Mouse (Mus musculus) T-helper 2 cell (primary cell): Measurements from ENCODE around the gene Apmap.
"Not testable (repeated sequence)": the region's sequence is repeated elsewhere in the genome, so short reads cannot be mapped to it uniquely, and the experiment has no call there.

ENCODE experiments used
- in situ Hi-C: fragments of 300-600 bp; cut with MboI, MseI; formaldehyde crosslinking; loops from one replicate; pipeline ENCODE4 v1.15.1; 2025; ENCODE audit warnings: high pct_unique_total_duplicates

Gene Apmap

DNA sequence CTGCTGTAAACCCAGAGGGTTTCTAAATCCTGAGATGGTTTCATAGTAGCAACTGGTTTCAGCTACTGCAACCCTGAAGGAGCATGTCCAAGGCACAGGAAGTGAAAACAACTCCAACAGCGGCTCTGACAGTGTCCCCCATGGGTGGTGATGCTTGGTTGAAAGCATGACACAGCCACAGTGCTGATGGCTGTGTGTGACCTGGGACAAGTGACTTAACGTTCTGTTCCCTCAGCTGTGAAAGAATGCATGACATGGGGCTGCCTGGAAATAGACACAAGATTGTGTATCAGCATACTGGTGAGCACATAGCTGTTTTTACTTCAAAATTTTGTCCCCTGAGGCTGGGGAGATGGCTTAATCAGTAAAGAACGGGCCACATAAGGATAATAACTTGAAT lies 13.3 kb upstream of the Apmap start:
- in situ Hi-C loops = no loop called here

DNA sequence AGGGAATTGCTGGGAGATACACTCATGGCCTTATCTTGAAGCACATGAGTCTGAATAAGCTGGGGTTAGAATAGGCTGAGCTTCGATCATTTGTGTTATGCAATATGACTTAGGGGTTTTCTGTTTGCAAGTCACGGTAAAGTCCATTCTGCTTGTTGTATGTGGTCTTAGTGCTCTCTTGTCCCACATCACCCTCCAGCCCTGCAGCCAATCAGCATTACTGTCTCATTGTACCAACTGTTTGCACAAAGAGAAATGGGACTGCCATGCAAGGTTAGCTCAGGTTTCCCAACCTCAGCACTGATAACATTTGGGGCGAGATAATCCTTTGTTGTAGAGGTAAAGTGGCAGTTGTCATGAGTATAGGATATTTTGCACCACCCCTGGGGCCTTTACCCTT lies 1.7 kb upstream of the Apmap start:
- in situ Hi-C loops = loop anchor here (5.0 kb wide), 1 partner anchor 62 kb away; no protein-coding TSS in a partner anchor

DNA sequence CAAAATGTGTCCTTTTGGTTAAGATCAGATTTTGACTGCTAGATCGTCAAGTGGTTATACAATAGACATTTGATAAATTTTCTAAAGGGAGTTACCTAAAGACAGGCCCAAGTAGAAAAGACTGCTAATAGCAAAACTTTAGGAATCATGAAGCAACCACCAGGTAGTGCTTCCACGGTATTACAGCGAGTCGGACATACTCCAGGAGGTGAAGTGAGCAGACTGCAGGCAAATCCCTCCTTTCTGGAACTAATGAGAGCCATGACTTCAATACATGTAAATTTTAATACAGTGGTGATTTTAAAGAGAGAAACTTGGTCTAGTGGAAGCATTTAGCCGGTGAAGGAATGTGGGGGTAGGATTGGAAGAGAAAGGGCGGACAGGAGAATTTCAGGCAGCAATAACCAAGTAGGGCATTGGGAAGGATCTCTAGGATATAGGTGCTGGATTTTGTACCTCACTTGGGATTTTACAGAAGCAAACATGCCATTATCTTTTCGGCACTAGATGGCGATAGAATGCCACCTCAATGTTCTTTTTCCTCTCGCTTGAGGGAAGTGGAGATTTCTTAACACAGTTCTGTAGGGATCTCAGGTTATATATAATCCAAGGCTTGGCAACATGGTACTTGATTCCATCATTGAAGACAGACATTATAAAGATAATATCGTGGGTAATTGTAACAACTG lies 649 bp upstream of the Apmap start:
- in situ Hi-C loops = loop anchor here (5.0 kb wide), 1 partner anchor 37 kb away; the partner anchor contains the start of gene Cst7

DNA sequence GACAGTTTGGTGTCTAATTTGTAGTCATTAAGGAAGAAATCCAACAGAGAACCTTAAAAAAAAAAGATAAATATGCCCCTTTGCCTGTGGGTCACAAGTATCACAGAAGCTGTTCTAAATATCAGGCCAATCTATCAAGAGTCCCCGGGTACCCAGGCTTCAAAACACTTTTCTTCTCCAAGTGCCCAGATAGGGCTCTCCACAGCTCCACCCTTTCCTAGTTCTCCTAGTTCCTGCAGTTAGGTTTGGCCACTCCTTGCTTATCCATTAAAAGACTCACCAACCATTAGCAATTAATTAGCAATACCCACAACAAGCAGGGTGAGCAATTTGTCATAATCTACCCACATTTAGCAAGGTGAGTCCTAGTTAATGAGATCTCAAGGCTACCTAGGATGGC lies 1.3 kb downstream of the Apmap start:
- in situ Hi-C loops = loop anchor here (5.0 kb wide), 1 partner anchor 35 kb away; the partner anchor contains the start of gene Cst7

DNA sequence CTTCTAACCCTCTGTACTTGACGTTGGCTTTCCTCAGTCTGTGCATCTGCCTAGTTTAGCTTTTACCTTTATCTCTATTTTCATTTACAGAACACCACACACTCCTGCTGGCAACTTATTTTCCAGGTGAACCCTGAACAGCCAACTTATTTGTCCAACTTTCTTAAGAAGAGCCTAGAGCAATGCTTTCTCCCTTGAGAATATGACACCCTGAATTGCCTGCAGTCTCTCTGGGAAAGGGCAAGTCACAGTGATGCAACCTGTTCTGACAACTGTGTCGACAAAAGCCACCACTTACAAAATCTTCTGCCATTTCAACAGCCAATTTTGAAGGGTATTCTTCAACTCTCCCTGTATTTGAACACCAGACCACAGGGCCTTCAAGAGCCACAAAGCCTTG lies 3.6 kb downstream of the Apmap start:
- in situ Hi-C loops = loop anchor here (5.0 kb wide), 1 partner anchor 33 kb away; the partner anchor contains the start of gene Cst7

DNA sequence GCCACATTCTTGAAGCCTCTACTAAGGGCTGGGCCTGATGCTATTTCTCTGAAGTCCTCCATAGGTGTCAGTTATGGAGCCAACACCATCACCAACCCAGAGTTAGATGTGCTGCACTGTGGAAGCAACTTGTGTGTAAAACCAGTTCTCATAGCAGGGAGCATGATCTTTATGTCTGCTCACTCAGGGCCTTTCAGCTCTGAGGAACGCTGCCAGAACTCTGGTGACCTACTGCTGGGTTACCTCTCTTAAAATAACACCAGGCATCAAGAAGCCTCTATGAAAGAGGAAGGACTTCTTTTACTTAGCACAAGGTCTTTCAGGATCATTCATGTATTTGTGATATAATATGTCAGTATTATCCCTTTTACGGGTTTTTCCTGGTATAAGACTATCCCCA lies 6.2 kb downstream of the Apmap start:
- in situ Hi-C loops = no loop called here

DNA sequence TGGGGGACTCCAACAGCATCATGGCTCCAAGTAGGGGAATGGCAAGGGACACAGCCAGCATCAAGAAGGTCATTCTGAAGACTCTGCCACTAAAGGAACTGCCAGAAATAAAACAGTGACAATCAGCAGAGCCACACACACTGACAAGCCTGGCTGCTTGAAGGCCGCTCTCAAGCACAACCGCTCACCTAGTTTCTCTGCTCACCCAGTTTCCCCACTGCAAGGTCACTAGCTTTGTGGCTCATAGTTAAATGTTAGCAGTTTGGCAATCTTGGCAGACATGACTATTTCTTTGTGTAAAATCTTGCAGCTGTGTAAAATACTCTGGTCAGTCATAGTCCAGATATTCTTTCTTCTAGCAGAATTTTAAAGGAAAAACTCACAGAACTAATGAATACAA lies 8.1 kb downstream of the Apmap start:
- in situ Hi-C loops = no loop called here

DNA sequence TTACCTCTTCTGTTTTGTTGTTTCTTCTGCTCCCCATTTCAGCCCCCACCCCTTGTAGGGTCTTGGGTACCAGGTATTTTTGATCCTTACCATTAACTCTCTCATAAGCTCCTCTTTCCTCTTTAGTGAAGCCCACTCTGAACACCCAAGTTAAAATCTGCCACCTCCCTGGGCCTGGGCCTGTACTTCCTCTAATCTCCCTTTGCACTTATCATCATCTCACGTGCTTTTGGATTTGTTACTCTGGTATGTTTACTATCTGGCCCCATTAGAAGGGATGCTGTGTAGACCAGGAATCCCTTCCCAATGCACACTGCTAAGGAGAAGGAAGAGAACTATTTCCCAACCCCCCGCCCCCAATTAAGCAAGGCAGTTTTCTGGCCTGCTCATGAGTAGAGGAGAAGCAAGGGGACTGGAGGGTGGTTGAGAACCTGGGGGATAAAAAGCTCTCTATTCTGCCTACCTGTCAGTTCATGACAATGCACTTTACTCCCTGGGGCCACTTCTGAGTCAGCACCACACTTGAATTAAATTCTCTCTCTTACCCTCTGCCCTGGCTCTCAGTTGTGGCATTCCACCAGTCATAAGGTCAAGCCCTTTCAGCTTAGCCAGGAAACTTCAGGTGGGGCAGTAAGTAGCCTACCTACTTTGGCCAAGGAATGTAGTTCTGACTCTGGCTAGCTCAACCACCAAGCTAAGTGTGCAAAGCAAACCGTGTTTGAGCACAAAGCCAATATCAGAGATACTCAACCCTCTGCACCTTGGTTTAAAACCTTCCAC lies 12.8 kb downstream of the Apmap start:
- in situ Hi-C loops = no loop called here

DNA sequence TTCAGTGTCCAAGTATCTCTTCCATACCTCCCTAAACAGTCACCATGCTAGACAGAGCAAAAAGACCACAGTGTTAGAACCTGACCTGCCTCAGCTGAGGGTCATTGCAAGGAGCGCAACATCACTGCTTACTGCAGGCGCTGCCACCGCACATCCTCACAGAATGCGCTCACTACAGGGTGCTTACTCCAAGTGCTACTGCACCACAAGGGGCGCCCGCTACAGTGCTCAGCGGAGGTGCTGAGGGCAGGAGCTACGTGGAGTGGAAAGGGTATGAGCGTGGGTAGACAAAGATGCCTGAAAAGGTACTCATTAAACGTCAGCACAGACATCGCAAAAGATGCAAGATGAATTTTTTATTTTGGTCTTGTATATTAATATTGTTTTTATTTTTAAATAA lies 19.3 kb downstream of the Apmap start:
- in situ Hi-C loops = no loop called here

DNA sequence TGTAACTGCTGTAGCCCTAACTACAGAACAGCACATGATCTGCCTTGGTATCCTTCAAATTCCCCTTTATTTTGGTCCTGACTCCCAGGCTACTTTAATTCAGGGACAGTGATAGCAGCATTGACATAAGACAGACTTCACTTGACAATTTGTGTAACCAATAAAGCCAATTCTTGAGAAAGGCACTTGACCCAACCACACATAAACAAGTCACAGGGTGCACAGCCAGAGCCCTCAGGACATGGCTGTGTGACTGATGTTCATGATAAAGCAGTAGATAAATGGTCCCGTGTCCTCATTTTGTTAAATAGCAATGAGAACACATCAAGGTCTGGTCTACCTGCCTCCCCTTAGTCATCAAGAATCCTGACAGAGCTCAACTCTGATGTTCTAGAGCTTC lies 28.7 kb downstream of the Apmap start:
- in situ Hi-C loops = no loop called here

DNA sequence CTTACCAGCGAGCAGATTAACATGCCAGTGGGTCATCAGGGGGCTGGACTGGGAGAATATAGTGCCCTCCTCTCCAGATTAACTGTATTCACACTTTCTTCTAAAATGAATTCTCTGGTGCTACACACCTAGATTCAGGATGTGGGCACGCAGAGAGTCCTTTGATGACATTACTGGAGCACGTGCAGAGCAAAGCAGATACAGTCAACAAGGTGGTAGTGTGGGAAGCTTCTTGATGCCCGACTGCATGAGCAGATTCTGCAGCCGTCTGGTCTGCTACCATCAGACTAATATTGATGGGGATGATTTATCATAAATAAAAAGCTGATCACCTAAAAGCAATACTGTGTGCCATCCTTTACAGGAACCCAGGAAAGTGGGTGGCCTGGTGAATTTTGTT lies 29.8 kb downstream of the Apmap start:
- in situ Hi-C loops = no loop called here

DNA sequence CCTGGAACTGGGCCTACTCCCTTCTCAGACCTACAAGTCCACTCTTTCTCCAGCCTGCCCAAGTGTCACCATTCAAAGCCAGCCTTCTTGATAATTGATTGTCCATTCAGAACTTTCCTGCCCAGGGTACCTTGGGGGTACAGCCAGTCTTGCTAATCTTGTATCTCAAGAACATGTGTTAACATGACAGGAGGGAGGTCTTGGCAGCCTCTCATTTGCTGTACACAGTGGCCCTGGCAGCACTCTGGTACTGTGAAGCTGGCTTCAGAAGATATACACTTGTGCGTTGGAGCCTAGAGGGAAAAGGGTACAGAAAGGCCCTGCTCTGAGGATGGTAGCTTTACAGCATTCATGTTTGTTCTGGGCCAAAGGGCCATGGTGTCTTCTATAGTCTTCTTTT lies 32.1 kb downstream of the Apmap start:
- in situ Hi-C loops = no loop called here

DNA sequence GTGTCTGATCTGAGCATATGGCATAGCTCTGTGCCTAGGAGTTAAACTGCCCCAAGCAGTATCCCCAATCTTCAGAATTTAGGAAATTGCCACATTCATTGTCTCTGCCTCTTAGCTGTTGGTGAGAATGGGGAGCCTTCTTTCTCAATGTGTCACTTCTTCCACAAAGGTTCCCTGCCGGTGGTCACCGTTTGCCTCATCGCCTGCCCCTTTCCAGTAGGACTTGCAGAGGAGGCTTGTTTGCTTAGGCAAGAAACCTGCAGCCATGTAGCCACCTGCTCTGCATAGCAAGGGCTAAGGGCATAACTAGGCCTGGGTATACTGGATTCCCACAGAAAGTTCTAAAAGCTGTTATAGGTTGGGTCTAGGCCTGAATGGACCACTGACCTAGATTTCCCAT lies 35.9 kb downstream of the Apmap start:
- in situ Hi-C loops = loop anchor here (5.0 kb wide), 2 partner anchors 35 to 100 kb away; partner anchors contain the start of gene Apmap

DNA sequence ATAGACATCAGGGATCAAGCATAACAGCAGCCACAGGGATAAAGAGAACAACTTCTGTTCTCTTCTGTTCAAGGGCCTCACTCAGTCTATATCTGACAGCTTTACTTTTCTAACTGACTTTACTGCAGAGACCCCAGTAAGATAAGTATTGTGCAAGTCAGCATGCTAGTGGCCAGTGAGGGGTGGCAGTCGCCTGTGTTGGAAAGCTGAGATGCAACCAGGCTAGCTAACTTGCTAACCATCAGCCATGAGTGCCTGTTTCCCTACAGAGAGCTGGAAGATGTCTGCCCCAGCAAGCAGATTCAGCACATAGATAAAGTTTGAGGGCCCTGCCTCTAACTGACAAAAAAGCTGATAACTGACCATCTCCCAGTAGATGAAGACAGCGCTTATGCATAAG lies 37.6 kb downstream of the Apmap start:
- in situ Hi-C loops = loop anchor here (5.0 kb wide), 2 partner anchors 37 to 102 kb away; partner anchors contain the start of gene Apmap

DNA sequence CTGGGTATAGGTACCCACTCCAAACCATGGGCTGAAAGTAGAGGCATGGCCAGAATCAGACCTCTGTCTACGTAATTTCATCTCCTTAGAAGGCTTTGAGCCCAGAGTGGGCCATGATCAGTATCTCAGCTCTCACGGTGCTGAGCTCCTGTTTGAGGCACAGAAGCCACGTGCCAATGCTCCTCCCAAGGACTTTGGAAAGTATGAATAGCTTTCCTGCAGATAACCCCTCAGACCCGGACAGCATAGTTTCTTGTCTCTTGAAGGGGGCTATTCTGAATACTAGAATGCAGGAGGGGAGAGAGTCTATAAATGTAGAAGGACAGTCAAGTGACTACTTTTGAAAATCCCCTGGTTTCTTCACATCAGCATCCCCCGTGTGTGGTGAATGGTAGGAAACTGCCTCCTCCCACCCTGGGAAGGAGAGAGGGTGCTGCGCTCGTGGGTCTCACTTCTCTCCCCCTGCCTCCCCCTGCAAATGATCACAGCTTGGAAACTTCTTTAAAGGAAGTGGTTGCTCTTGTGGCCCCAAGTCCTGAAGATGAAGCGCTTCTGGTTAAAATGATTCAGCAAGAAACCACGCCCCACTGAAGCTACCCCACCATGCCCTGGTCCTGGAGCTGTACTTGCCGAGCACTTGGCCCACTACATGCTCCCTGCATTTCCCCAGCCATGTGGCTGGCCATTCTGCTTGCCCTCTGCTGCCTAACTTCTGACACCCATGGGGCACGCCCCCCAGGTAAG lies 38.3 kb downstream of the Apmap start, which contains the start of gene Cst7:
Gene Cst7 (plus strand): TSS at position 569 of the 744 bp plus-strand sequence.
- in situ Hi-C loops = loop anchor here (5.0 kb wide), 2 partner anchors 37 to 102 kb away; partner anchors contain the start of gene Apmap

DNA sequence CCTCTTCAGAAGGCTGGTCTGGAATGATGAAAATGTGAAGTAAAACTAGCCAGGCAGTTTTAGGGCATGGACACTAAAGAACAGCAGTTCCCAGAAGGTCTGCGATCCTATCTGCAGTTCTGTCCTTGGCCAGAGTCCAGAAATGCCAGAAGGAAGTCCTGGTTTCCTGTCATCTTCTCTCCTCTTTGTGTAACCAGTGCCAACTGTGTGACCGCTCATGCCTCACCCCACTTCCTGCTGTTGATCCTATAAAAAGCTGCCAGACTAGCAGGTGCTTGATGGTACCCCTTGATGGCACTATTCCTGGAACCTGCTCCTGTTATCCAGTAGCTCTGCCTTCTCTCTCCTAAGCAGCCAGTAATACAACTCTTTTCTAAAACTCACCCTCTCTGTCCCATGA lies 41.3 kb downstream of the Apmap start:
- in situ Hi-C loops = no loop called here

DNA sequence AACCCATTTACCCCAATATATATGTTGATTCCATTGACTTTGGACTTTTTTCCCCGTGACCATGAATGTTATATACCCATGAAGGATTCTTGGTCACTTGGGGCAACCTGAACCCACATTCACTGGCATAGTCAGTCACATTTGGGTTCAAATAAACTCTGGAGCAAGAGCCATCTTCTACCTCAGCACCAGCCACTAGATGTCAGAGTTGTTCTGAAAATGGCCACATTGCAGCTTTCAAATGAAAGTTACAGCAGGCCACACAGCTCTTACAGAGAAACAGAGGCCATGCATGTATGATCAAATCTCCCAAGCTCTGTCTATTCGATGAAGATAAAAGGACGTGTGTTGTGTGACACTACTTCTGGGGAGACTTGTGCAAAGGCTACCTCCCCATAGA lies 49.8 kb downstream of the Apmap start:
- in situ Hi-C loops = no loop called here

DNA sequence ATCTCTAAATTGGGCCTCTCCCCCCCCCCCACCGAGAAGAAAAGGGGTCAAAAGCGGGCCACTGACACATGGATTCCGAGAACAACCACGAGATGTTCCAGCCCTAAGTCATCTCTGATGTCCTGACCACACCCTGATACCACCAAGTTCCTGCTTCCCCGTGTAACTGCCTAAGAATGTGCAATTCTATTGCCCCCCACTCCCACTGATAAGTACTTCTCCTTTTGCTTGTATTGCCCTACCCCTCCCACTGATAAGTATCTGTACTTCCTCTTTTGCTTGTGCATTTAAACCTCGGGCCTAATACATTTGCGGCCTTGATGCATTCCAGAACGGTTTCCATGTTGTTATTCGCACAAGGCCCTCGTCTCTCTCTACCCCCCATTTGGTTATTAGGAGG lies 58.8 kb downstream of the Apmap start:
- in situ Hi-C loops = not testable (repeated sequence)
